Comparison of ENCODE assay signal across 13 mouse cellular contexts in the genomic region with DNA sequence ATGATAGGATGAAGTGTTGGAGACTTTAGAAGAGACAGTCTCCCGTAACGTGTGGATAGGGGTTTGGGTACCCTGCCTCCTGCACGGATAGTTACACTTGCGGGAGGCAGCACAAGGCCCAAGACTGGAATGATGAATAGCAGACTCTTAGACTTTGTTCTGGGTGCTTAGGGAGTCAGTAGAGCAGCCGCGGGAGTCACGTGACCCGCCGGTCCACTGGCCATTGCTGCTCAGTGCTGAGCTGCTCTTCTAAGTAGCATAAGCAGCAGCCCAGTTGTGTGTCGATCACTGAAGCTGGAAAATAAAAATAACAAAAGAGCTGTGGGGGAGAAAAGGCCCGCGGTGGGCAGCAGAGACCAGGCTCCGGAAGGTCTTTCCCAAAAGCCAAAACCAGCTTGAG.
DNase-seq lines count a peak whose midpoint lies in the region; ATAC-seq lines count a peak whose summit lies in the region.
"Had no signal": no experiment of that assay in that cellular context is flagged by ENCODE, and none has a peak within 500 bp of the region (broad histone marks: within the 10 kb centered on the region; RNA-seq: fewer than 3 reads in every experiment).

No protein-coding gene starts in this region.

- no peaks in the 10 kb centered on the region for H3K36me3 ChIP-seq in forebrain, embryonic 15.5 days
- H3K36me3 ChIP-seq in midbrain, embryonic 14.5 days (ENCODE audit: control insufficient read depth, insufficient read depth, low read length): 0 out of 2 replicates have a peak, but pooled peaks cover 5% of the 10 kb centered on the region
- H3K36me3 ChIP-seq: G1E; liver, embryonic 13.5 days had no signal

- WGBS in forebrain, embryonic 15.5 days: 43% methylated on average over 13 of the region's 13 CpGs
- WGBS in midbrain, embryonic 14.5 days: 36% methylated on average over 13 of the region's 13 CpGs

- H3K4me3 ChIP-seq in forebrain, embryonic 15.5 days: no peak overlapping the region
- no peak overlapping the region for H3K4me3 ChIP-seq in midbrain, embryonic 14.5 days (replicated peaks; ENCODE audit: low read depth, low read length)
- H3K4me3 ChIP-seq: liver, embryonic 13.5 days; megakaryocyte, embryonic 14.5 days had no signal

- DNase-seq in ZHBTc4 (ENCODE audit: low read depth, low spot score): peak; percentile 74
- peak; percentile 49 for DNase-seq in kidney, adult 18-20 months
- DNase-seq in midbrain, embryonic 14.5 days: peak; percentile 36
- DNase-seq in gastrocnemius, postnatal 10 days: no peak
- no peak for DNase-seq in heart, adult 11 months
- DNase-seq: adrenal gland, postnatal 36 days; cerebellum, postnatal 10 days; liver, embryonic 13.5 days; thymus, postnatal 14 days had no signal

- H3K9ac ChIP-seq in forebrain, embryonic 15.5 days (replicated peaks): no peak overlapping the region
- H3K9ac ChIP-seq in midbrain, embryonic 14.5 days (replicated peaks; ENCODE audit: low read length): no peak overlapping the region
- H3K9ac ChIP-seq: liver, embryonic 13.5 days had no signal

- ATAC-seq in forebrain, embryonic 15.5 days (replicated peaks): 0 out of 2 replicates have a peak, but pooled peaks have one; percentile 14
- no peak for ATAC-seq in midbrain, embryonic 14.5 days (ENCODE audit: low FRiP score, low TSS enrichment)
- ATAC-seq in activated CD4-positive, CD25-positive, alpha-beta regulatory T cell, adult 4 months: no peak

- H3K27ac ChIP-seq in forebrain, embryonic 15.5 days (replicated peaks): 0 out of 2 replicates have a peak overlapping the region, but pooled peaks have one; percentile 6
- peak overlapping the region; percentile 5; the same call in 1 of the 2 replicates for H3K27ac ChIP-seq in midbrain, embryonic 14.5 days (replicated peaks; ENCODE audit: low read depth, low read length)
- H3K27ac ChIP-seq: liver, embryonic 13.5 days had no signal

- no peaks in the 10 kb centered on the region for H3K9me3 ChIP-seq in forebrain, embryonic 15.5 days
- H3K9me3 ChIP-seq in midbrain, embryonic 14.5 days (ENCODE audit: control insufficient read depth, low read length): no peaks in the 10 kb centered on the region
- H3K9me3 ChIP-seq: liver, embryonic 13.5 days; megakaryocyte, embryonic 14.5 days had no signal

- no peak overlapping the region for H3K4me2 ChIP-seq in forebrain, embryonic 15.5 days (replicated peaks)
- no peak overlapping the region for H3K4me2 ChIP-seq in midbrain, embryonic 14.5 days (ENCODE audit: low read length)
- H3K4me2 ChIP-seq: liver, embryonic 13.5 days had no signal

- peaks cover 43% of the 10 kb centered on the region for H3K4me1 ChIP-seq in forebrain, embryonic 15.5 days
- peaks cover 8% of the 10 kb centered on the region for H3K4me1 ChIP-seq in midbrain, embryonic 14.5 days (ENCODE audit: control insufficient read depth, insufficient read depth, low read length)
- H3K4me1 ChIP-seq: liver, embryonic 13.5 days had no signal

- no peaks in the 10 kb centered on the region for H3K27me3 ChIP-seq in forebrain, embryonic 15.5 days
- H3K27me3 ChIP-seq in midbrain, embryonic 14.5 days (ENCODE audit: control insufficient read depth, insufficient read depth, low read length): no peaks in the 10 kb centered on the region
- H3K27me3 ChIP-seq: liver, embryonic 13.5 days; megakaryocyte, embryonic 14.5 days had no signal

Comparison
In these comparisons a context has a peak if more than half of its experiments do, and no peak if none do; other contexts are left out.
1. DNase-seq: peak in ZHBTc4 (single experiment), kidney, adult 18-20 months (single experiment) and midbrain, embryonic 14.5 days (single experiment); none in gastrocnemius, postnatal 10 days (single experiment) and heart, adult 11 months (single experiment).